Mouse (Mus musculus): ENCODE results near the gene Nfia.

The Nfia gene

GRCm38 (mm10) chr4:97816753-97817152, 44.2 kb downstream of the Nfia start:
- no peak for DNase-seq (ENCODE audit: low spot score)

- DNase-seq (ENCODE audit: low spot score) = no peak
Observed at GRCm38 (mm10) chr4:97817741-97818140, 45.2 kb downstream of the Nfia start.

- DNase-seq (ENCODE audit: low spot score) = no peak
Observed at GRCm38 (mm10) chr4:97818498-97818897, 46.0 kb downstream of the Nfia start.

- DNase-seq (ENCODE audit: low spot score) = no peak
Observed at GRCm38 (mm10) chr4:97819101-97819500, 46.6 kb downstream of the Nfia start.

GRCm38 (mm10) chr4:97820474-97821259, 48.1 kb downstream of the Nfia start:
- DNase-seq (ENCODE audit: low spot score) = no peak

GRCm38 (mm10) chr4:97821556-97822251, 49.2 kb downstream of the Nfia start:
- DNase-seq (ENCODE audit: low spot score) = no peak

- DNase-seq (ENCODE audit: low spot score) = no peak
Observed at GRCm38 (mm10) chr4:97823512-97823911, 51.0 kb downstream of the Nfia start.

GRCm38 (mm10) chr4:97824451-97824850, 51.9 kb downstream of the Nfia start:
- no peak for DNase-seq (ENCODE audit: low spot score)

GRCm38 (mm10) chr4:97825432-97825831, 52.9 kb downstream of the Nfia start:
- no peak for DNase-seq (ENCODE audit: low spot score)

GRCm38 (mm10) chr4:97825841-97826240, 53.3 kb downstream of the Nfia start:
- DNase-seq (ENCODE audit: low spot score) = no peak

- DNase-seq (ENCODE audit: low spot score) = no peak
Observed at GRCm38 (mm10) chr4:97827115-97827514, 54.6 kb downstream of the Nfia start.

- DNase-seq (ENCODE audit: low spot score) = no peak
Observed at GRCm38 (mm10) chr4:97828579-97828978, 56.0 kb downstream of the Nfia start.

- no peak for DNase-seq (ENCODE audit: low spot score)
Observed at GRCm38 (mm10) chr4:97829336-97830050, 57.0 kb downstream of the Nfia start.

- DNase-seq (ENCODE audit: low spot score) = no peak
Observed at GRCm38 (mm10) chr4:97830051-97830853, 57.7 kb downstream of the Nfia start.

- DNase-seq (ENCODE audit: low spot score) = no peak
Observed at GRCm38 (mm10) chr4:97830935-97831608, 58.5 kb downstream of the Nfia start.

GRCm38 (mm10) chr4:97831611-97832278, 59.2 kb downstream of the Nfia start:
- DNase-seq (ENCODE audit: low spot score) = no peak

GRCm38 (mm10) chr4:97832279-97832640, 59.7 kb downstream of the Nfia start:
- no peak for DNase-seq (ENCODE audit: low spot score)

- no peak for DNase-seq (ENCODE audit: low spot score)
Observed at GRCm38 (mm10) chr4:97836812-97837211, 64.3 kb downstream of the Nfia start.

- no peak for DNase-seq (ENCODE audit: low spot score)
Observed at GRCm38 (mm10) chr4:97837724-97838123, 65.2 kb downstream of the Nfia start.

GRCm38 (mm10) chr4:97838651-97839050, 66.1 kb downstream of the Nfia start:
- peak; percentile 30 for DNase-seq (ENCODE audit: low spot score)
